In genomic region chr5:125074571-125075171, GRCm38 (mm10) we compare ENCODE assay signal across 9 mouse cellular contexts.
A peak's percentile ranks its signal among the peaks of the same experiment; 100 is the strongest.
DNase-seq lines count a peak whose midpoint lies in the region; ATAC-seq lines count a peak whose summit lies in the region.
"Had no signal": no experiment of that assay in that cellular context is flagged by ENCODE, and none has a peak within 500 bp of the region (broad histone marks: within the 10 kb centered on the region; RNA-seq: fewer than 3 reads in every experiment).

No protein-coding gene starts in this region.

- 73% methylated on average over 10 of the region's 10 CpGs for WGBS in heart, embryonic 10.5 days

- no peak overlapping the region for H3K4me3 ChIP-seq in heart, embryonic 10.5 days
- H3K4me3 ChIP-seq: forebrain, embryonic 15.5 days had no signal

- peaks cover 64% of the 10 kb centered on the region for H3K4me1 ChIP-seq in heart, embryonic 10.5 days

- peak; percentile 97 for DNase-seq in heart, adult 11 months
- no peak for DNase-seq in heart, embryonic 10.5 days (ENCODE audit: low spot score)
- peak; percentile 52 for DNase-seq in spleen, postnatal 36 days (ENCODE audit: low spot score in 2 of 2)
- no peak for DNase-seq in spleen, adult 12 weeks (ENCODE audit: low spot score)
- peak; percentile 76 for DNase-seq in kidney, postnatal 10 days
- DNase-seq in frontal cortex, adult 2 months (ENCODE audit: extremely low spot score in 1 of 2, low spot score in 1 of 2), result no peak
- no peak for DNase-seq in urinary bladder, adult 18-20 months (ENCODE audit: low spot score in 2 of 2)

- no peaks in the 10 kb centered on the region for H3K27me3 ChIP-seq in heart, embryonic 10.5 days (ENCODE audit: insufficient read depth, poor library complexity, severe bottlenecking)
- H3K27me3 ChIP-seq: forebrain, embryonic 15.5 days had no signal

- H3K27ac ChIP-seq in heart, embryonic 10.5 days, result no peak overlapping the region
- H3K27ac ChIP-seq: forebrain, embryonic 15.5 days had no signal

- H3K36me3 ChIP-seq in heart, embryonic 10.5 days, result peaks cover 50% of the 10 kb centered on the region

- no peak for ATAC-seq in CD4-positive, CD25-positive, alpha-beta regulatory T cell, adult 4 months
- ATAC-seq: forebrain, embryonic 15.5 days had no signal

- no peaks in the 10 kb centered on the region for H3K9me3 ChIP-seq in heart, embryonic 10.5 days
- H3K9me3 ChIP-seq: forebrain, embryonic 15.5 days had no signal

Comparison
In these comparisons a context has a peak if more than half of its experiments do, and no peak if none do; other contexts are left out.
1. DNase-seq: peak in heart, adult 11 months (single experiment), spleen, postnatal 36 days (2 of 2) and kidney, postnatal 10 days (single experiment); none in heart, embryonic 10.5 days (single experiment), spleen, adult 12 weeks (single experiment), frontal cortex, adult 2 months (0 of 2) and urinary bladder, adult 18-20 months (0 of 2).